Mouse (Mus musculus) forelimb bud, embryonic 11.5 days (tissue): ENCODE data around the gene Mucl1.
"Not testable (repeated sequence)": the region's sequence is repeated elsewhere in the genome, so short reads cannot be mapped to it uniquely, and the experiment has no call there.

Source experiments
- DNase-seq: peaks from one replicate; pipeline ENCODE4 v3.0.0-alpha.2; 2012; ENCODE audit warnings: low read depth, low spot score

Mucl1 gene

GRCm38 (mm10) chr15:103755369-103755768, at the start of gene Mucl1:
Gene Mucl1 (minus strand): TSS chr15:103755469.
- no peak for DNase-seq

GRCm38 (mm10) chr15:103766836-103767235, 11.6 kb upstream of the Mucl1 start:
- DNase-seq: peak; percentile 58

- DNase-seq: not testable (repeated sequence)
These were observed 38.4 kb downstream of the Mucl1 start for GRCm38 (mm10) chr15:103716861-103717260.
